Mouse (Mus musculus) right cerebral cortex, postnatal 25 days (tissue): Measurements from ENCODE around the gene Slc35f1.

Experiments
- DNase-seq: peaks from one replicate; pipeline ENCODE4 v3.0.0; 2022

The Slc35f1 gene

DNA sequence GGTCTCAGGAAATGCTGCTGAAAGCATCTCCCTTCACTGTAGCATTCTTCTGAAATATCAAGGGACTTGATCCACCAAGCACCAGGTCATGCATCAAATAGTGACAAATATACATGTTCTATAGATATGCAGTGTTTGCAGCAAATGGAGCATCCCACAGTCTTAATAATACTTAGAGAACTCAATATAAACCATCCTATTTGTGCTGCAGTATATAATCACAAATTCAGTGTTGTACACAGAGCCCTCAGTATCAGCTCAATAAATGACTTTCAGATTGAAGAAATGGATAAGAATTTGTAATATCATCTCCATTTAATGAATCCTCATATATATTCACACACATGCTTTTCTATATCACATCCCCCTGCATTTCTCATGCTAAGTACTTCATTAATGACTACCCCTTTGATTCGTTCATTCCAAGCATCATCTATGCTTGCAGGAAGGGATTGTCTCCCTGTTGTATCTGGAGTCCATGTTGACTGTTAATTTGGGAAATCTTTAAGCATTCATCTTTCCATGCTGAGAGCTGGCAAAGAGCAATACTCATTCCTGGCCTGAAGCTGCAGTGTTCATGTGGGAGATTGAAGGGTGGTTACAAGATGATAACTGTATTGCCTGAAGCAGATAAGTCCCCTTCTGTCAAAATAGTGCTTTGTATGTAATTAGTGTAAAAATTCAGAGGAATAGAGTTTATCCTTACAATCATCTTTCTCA lies 249.9 kb downstream of the Slc35f1 start:
- DNase-seq, result no peak

DNA sequence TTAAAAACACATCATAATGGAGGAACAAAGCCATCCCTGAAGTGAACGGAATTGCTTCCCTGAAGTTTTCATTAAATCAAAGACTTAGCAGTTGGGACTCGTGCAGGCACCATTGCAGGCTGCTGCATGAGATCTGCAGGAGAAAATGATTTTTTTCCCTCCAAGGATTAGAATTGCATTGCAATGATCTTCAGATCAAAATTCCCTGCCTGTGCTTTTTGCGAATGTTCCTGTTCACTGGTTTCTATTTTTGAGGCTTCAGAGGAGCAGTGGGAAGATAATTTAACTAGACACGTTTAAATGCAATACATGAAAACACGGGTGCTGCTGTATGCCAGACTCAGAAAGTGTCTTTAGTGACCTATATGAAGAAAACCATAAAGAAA lies 250.5 kb downstream of the Slc35f1 start:
- DNase-seq, result no peak

DNA sequence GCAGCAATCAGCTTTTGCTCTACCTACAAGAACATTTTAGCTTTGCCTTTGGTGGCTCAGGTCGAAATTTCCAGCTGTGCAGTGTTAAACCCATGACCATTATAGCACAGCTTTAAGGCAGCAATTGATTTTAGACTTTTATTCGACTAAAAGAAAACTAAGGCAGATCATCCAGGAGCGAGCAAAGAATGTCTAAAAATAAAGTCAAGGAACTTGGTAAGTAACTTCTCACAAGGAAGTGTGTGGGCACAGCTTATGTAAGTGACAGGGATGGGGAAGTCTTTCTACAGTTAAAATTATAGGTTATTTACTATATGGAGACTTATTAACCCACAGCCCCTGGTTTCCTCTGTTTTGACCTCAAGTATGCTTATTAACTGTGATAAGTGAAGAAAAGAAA lies 262.2 kb downstream of the Slc35f1 start:
- DNase-seq, result no peak

DNA sequence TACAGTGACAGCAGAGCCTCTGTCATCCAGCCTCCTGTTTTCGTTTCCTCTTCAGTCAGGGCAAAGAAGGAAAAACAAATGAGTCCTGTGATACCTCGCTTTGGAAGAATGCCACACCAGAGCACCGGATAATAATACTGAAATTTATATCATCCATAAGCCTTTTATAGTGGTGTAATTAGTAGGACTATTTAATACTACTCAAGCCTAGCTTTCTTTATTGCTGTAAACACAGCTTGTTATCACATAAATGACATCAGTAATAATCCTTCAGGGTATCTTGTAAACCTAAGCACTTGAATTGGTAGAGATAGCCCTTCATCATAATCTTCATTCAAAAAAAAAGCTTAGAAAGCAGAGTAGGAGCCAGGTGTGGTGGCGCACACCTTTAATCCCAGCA lies 266.4 kb downstream of the Slc35f1 start:
- no peak for DNase-seq

DNA sequence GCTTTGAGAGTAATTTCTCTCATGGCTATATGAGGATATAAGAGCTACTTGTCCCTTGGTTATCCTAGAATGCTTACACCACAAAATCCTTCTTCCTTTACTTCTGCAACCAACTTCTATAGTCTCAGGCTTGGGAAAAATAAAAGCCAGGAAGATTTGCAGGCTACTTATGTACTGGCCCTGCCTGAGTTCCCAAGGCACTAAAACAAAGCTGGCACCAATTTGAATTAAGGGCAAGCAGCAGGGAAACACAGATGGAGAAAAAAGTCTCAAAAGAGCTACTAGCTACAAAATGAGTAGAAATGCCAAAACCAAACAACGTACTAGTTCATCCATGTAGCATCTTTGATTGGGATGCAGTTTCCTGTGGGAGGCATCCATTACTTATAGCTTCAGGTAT lies 288.9 kb downstream of the Slc35f1 start:
- no peak for DNase-seq

DNA sequence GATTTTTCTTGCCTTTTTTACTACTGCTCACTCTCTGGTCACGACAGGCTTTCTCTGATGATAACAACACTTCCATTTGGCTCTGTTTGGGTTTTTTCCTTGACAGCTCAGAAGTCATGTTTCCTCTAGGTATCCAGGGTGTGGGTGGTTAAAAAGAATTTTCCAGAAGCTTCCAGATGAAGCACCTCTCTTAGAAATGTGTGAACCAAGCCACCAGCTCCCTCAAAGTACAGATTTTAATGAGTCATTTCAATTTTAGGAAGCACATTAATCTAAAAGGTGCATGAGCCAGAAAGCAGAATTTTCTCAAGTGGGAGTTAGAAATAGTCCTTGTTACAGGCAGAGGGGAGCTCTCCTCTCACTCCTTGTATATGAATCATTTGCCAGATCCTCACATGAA lies 292.5 kb downstream of the Slc35f1 start:
- peak; percentile 38 for DNase-seq

DNA sequence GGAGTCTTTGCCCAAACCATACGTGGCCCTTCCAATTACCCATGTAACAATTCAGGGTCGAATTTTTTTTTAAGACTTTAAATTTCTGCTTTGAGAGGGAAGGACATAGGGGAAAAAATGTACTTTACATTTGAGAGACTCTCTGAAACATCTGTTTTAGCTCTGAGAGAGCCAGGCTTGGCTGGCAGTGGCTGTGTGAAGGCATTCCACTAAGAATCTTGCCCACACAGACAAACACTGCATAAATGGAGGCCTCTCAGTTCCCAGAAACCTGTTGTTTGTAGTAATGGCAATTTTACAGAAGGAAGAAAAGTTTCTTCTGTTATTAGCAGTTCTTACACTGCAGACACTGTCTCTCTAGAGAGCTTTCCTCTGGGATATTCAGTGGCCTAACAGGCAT lies 301.9 kb downstream of the Slc35f1 start:
- DNase-seq, result peak; percentile 17

DNA sequence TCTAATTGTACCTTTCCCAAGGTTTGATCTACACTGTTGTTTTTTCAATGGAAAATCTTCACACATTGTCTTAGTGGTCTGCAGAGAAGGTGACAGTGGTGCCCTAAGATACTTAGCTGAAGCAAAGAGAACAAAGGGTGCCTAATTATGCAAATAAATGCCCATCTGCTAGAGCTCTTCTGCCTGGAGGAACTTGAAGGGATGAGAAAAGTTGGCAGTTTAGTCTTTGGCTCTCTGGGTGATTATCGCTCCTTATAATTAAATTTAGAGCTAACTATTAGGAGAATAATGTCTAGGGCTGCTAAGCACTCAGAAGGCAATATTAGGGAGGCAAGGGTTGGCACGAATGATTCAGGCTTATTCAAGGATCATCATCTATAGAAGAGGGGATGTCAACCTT lies 306.6 kb downstream of the Slc35f1 start:
- DNase-seq, result no peak

DNA sequence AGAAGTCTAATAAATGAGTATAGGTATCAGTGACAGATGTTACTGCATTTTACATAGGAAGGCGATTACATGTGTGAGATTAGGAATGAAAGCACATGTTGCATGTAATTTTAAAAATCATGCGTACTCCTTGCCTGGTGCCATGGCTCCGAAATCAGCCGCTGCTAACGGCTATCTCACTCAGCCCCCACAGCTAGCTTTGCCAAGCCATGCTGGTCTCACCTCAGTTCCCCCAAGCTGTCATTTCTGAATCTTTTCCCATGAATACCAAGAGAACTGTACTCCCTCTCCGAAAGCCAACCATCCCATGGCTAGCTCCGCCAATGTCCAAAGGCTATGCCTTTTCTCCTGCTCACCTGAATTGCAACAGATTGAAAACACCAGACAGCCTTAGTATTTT lies 310.8 kb downstream of the Slc35f1 start:
- no peak for DNase-seq

DNA sequence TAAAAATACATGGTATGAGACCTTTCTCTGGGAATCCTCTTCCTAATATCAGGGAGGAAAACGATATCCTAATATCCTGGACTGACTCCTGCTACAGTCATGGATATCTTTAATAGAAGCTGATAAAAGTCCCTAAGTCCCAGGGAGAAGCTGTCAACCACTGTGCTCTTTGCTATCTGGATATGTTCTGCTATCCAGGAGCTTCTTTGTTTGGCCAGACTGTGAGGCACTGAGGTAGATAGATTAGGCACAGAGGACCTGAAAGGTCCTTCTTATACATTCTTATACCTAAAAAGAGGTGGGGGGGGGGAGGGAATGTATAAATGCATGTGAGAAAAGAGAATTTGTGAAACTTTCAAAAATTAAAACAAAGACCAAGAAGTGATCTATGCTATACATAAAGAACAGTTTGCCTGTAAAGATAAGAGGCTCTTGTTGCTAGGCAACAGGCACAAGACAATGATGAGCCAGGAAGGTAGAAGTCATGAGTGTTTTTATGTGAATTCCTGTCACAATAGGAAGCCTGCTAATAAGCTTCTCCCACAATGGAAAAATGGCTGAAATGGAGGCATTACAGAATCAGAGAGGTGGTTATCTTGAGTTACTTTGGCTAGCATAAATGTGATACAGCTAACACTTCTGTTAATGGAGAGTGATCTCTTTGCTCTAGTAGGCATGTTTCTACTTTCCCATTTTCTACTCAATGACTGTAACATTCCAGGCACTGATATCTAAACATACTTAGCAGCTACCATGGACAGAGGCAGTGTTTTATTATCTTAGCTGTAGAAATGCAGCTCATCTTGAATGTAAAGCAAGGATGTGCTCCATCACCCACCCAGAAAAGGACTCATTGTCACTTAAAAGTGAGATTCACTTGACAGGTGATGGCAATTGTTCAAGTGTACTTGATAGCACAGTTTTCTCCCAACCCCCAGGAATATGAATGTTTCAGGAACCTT lies 316.2 kb downstream of the Slc35f1 start:
- no peak for DNase-seq

DNA sequence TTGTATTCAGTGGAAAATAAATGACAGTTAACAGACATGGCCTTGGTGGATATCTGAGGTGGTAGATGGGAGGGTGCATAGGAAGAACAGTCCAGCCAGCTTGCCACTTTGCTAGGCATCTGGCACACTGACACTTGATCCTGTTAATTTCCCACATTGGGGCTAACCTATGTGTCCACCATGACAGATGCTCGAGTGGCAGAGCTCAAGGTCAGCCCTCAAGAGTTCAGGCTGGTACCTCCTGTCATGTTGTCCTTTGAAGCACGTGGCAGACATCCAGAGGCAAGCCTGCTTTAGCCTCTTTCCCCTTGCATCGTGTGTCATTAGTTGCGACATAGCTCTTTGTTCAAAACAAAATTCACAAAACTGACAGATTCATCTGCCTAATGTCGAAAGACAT lies 323.5 kb downstream of the Slc35f1 start:
- DNase-seq, result no peak

DNA sequence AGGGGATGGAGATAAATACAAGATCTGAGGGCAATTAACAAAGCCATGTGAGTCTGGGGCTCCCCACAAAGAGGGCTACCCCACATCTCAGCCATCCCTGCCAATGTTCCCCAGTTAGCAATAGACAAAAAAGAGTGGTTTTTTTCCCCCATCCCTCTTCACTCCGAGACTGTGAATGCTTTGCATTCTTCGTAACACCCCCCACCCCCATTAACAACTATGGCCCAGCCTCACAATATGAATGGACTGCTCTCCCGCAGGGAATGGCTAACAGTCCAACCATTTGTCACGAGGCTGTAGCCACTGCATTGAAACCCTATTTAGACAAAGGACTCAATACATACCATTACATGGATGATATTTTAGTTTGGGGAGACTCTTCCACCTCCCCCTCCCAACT lies 338.1 kb downstream of the Slc35f1 start:
- DNase-seq, result no peak

DNA sequence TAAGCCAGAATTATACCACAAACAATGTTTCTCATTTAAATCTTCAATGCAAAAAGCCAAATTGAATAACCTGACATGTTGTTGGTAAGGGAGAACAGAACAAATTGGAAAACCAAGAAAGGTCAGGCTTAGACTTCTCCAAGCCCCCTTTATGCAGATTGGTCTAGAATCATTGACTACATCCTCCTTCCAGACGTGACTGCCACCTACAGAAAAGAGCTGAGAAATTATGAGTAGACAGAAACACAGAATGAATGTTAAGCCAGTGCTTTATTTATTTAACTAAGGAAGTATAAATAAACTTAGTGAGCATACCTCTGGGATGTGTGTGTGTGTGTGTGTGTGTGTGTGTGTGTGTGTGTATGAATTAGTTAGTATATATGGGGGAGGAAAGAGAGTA lies 344.9 kb downstream of the Slc35f1 start:
- DNase-seq, result no peak

DNA sequence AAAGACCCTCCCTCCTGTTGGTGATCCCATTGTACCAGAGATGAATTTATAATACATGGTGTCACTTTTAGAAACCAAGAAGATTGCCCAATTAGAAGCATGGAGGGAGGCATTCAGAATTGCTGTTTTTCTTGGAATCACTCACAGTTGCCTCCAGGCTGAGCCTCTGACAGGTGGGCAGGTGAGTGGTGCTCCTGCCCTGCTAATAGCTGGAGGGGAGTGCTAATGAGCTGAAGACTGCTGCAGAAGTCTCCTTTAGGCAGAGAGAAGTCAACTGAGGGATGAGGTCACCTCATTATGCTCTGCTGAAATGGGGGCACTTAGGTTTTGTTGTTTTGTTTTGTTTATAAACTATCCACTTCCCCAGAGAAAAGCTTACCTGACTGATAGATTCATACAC lies 355.6 kb downstream of the Slc35f1 start:
- no peak for DNase-seq

DNA sequence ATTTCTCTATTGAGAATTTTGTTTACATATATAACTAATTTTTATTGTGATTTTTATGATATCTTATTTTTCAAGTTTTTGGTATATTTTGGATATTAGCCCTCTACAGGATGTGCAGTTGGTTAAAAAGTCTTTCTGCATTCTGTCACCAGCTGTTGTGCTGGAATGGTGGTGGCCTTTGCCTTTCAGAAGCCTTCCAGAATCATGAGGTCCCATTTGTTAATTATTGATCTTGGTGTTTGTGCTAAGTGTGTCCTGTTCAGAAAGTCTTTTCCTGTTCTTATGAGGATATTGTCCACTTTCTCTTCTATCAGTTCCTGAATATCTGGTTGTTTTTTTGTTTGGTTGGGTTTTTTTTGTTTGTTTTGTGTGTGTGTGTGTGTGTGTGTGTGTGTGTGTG lies 362.2 kb downstream of the Slc35f1 start:
- no peak for DNase-seq

DNA sequence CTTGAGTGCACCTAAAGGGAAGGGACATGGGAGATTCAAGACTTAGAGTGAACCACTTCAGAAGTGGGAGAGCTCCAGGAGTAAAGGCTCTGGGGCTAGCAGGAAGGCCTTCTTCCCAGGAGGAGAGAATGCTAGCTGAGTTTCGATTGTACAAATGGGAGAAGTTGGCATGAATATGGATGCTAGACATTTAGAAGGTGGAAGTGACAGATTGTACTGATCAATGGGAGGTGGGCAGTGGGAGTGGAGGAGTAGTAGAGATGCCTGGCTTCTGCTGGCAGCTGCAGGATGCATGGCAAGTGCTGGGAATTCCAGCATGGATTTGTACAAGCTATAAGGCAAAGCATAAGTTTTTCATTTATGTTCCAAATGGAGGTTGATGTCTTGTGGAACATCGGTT lies 370.4 kb downstream of the Slc35f1 start:
- DNase-seq, result peak; percentile 9

DNA sequence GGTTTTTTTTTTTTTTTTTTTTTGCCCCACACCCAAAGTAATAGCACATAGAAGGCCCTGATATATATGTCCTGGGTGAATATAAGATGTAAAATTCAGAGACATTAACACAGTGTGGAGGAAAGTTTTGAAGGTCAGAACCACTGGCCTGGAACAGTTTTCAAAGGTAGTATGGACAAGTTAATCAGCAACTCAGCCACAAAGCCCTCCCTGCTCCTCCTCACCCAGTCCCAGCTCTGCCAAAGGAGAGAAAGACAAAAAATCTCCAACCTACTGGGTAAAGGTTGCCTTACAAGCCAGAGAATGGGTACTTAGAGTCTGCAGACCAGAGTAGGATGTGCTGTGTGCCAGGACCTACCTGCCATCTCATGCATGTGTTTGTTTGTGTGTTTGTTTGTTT lies 372.4 kb downstream of the Slc35f1 start:
- DNase-seq, result no peak

DNA sequence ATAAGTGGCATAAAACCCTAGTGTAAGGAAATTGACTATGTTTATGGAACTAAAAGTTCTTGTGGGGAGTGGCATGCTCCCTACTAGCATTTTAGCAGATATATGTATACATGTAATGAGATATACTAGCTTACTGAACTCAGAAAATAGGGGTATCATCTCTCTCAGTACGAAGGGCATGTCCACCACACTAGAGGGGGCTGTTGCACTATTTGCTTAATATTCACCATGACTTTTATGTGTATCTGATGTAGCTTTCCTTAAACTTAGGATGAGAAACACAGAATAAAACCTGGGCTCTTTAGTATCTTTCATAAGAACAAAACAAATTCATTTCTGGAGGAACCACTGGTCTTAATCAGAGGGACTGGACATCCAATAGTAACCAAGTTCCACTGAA lies 397.5 kb downstream of the Slc35f1 start:
- no peak for DNase-seq

DNA sequence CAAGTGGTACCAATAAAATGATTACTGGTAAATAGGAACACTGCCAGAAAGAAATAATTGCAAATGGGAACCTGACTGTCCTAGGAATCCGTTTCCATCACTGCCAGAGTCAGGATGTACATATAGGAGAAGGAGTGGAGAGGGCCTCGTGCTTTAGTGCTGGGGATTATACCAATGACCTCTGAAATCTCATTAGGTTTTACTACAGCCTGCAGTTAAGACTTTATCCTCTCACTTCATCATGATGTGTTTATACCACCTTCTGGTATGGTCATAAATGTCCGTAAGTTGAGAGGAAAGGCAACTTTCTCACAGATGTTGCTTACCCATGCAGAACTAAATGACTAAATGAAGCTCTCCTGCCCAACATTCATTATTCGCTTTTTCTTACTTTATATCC lies 401.2 kb downstream of the Slc35f1 start:
- DNase-seq, result no peak

DNA sequence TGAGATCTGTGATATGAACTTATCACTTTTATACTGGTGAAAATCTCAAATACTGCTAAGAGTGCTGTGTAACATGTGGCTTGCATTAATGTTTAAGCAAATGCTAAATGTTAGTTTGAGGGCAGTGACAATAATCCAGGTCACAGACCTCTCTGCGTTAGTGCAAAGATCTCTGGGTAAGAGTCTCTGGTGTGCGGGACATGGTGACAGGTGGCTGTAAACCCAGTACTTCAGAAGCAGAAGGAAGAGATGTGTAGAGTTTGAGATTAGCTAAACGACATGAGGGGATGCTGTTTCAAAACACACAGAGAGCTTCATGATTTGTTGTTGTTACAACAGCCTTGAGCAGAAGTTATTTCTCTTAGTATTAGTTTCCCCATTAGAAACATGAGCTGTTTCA lies 406.1 kb downstream of the Slc35f1 start:
- DNase-seq, result no peak

DNA sequence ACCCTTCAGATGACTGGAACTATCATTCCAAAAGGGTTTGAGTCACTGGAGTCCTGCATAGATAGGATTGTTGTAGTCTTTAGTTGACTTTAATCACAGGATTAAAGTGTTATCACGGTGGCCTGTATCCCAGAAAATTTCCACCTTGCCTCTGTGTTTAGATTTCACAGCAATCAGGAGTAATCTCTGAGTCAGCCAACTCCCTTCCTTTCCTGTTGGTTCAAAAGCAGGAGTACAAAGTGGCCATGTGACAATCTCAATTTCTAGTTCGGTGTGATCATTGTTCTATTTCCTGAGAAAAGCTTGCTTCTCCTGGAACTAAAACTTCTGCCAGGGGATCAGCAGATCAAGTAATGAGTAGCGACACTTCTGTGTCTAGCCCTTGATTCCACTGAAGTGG lies 410.5 kb downstream of the Slc35f1 start:
- DNase-seq, result no peak

DNA sequence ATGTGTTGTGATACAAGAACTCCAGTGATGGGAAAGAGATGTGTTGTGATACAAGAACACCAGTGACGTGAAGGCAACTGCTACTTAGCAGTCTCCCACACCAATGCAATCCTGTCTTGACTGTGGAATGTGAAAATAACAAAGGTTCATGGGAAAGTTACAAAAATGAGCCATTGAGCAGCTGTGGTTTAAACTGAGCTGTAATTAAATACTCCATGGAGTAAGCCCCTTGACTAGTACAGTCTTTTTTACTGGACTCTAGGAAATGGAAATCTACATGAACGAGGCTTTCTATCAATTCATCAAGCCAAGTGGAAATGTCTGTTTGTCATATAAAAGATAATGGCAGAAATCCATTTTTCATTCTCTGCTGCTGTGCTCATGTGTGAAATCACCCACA lies 411.1 kb downstream of the Slc35f1 start:
- DNase-seq, result no peak

DNA sequence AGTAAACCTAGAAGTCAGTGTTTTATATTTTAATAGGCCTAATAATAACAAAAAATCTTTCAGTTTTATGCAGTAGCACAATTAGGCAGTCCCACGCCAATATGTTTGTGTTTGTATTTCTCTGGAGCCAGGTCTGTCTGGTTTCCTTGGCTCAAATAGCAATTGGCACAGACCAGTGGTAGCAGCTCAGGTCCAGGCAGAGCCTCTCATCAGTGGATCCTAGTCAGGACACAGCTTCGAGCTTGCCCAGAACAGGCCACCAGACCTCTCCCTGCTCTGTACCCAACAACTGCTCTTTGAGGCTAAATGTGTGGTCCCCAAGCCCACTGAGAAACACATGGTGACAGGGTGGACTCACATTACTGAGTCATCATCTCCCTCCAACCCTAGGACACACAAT lies 412.1 kb downstream of the Slc35f1 start:
- no peak for DNase-seq

DNA sequence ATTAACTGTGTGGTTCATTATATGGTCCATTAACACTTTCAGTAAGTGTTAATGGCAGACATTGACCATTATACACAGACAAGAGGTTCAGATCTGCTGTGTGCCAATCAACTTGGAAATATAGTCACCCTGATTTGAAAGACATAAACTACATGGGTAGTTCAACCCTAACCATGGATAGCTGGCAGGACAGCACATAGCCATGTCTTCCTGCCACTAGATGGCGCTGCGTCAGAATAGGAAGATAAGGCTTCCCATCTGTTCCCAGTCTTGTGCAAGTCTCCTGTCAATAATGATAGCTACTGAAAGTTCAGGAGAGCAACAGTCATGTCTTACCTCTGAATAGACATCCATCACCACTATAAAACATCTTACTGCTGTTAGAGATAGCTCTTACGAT lies 424.7 kb downstream of the Slc35f1 start:
- DNase-seq, result no peak
